ENCODE assay signal across 9 mouse cellular contexts in the genomic region with DNA sequence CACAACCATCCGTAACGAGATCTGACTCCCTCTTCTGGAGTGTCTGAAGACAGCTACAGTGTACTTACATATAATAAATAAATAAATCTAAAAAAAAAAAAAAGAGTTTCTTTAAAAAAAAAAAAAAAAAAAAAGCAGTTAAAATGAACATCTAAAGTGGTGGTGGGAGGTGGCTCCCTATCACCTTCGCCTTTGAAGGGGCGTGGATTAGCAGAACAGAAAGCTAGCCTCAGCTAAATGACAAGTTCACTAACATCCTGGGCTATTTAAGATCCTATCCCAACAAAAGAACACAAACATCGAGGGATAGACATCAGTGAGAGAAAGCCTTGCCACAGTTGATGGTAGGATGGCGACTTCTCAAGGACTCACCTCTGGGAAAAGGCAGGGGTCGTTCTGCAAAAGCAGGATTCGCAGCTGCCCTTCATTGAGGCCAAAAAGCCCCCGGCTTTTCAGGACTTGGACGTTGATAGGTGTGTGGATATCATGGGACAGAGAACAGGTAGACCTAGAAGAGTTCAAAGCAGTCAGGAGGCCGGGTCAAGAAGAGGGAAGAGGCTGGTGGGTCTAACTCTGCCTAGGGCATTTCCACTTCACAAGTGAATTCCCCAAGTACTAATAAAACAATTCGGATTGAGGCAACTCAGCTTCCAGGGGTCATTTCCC. TPM values are rescaled to one million over a fixed set of nuclear protein-coding genes. Genes with fewer than 3 reads are reported as not detected.
A peak's percentile ranks its signal among the peaks of the same experiment; 100 is the strongest.
DNase-seq lines count a peak whose midpoint lies in the region; ATAC-seq and TF ChIP-seq lines count a peak whose summit lies in the region.
"Had no signal": no experiment of that assay in that cellular context is flagged by ENCODE, and none has a peak within 500 bp of the region (broad histone marks: within the 10 kb centered on the region; RNA-seq: fewer than 3 reads in every experiment).

No protein-coding gene starts in this region.

- H3K4me2 ChIP-seq in liver, embryonic 11.5 days: peak overlapping the region; percentile 89
- H3K4me2 ChIP-seq in embryonic facial prominence, embryonic 14.5 days (ENCODE audit: low read depth, low read length): peak overlapping the region; percentile 72
- peak overlapping the region; percentile 88 for H3K4me2 ChIP-seq in intestine, postnatal 0 days (replicated peaks; ENCODE audit: low read depth)
- peak overlapping the region; percentile 79 for H3K4me2 ChIP-seq in neural tube, embryonic 14.5 days (ENCODE audit: low read depth, low read length)

- H3K27ac ChIP-seq in liver, embryonic 11.5 days (ENCODE audit: low read depth, low read length): no peak overlapping the region
- H3K27ac ChIP-seq in embryonic facial prominence, embryonic 14.5 days (replicated peaks; ENCODE audit: low read depth, low read length): peak overlapping the region; percentile 96
- H3K27ac ChIP-seq in intestine, postnatal 0 days (ENCODE audit: low read depth, low read length): no peak overlapping the region
- peak overlapping the region; percentile 95 for H3K27ac ChIP-seq in neural tube, embryonic 14.5 days (ENCODE audit: low read depth, low read length)

- no peak for TF ChIP-seq CTCF in intestine, postnatal 0 days (IDR thresholded peaks at IDR 0.05; ENCODE audit: low read depth)

- H3K27me3 ChIP-seq in liver, embryonic 11.5 days (replicated peaks; ENCODE audit: control insufficient read depth, insufficient read depth, low read length): no peaks in the 10 kb centered on the region
- H3K27me3 ChIP-seq in embryonic facial prominence, embryonic 14.5 days (replicated peaks; ENCODE audit: control insufficient read depth, insufficient read depth, low read length): no peaks in the 10 kb centered on the region
- H3K27me3 ChIP-seq in intestine, postnatal 0 days (replicated peaks; ENCODE audit: control insufficient read depth, insufficient read depth, low read length): no peaks in the 10 kb centered on the region
- no peaks in the 10 kb centered on the region for H3K27me3 ChIP-seq in neural tube, embryonic 14.5 days (ENCODE audit: control insufficient read depth, insufficient read depth, low read length)

- no peaks in the 10 kb centered on the region for H3K9me3 ChIP-seq in liver, embryonic 11.5 days (ENCODE audit: control insufficient read depth, low read length)
- no peaks in the 10 kb centered on the region for H3K9me3 ChIP-seq in embryonic facial prominence, embryonic 14.5 days (ENCODE audit: control insufficient read depth, low read length)
- no peaks in the 10 kb centered on the region for H3K9me3 ChIP-seq in intestine, postnatal 0 days (ENCODE audit: control insufficient read depth)
- H3K9me3 ChIP-seq in neural tube, embryonic 14.5 days (ENCODE audit: control insufficient read depth, low read length): no peaks in the 10 kb centered on the region

- 57% methylated on average over 12 of the region's 12 CpGs for WGBS in liver, embryonic 11.5 days
- WGBS in embryonic facial prominence, embryonic 14.5 days: 40% methylated on average over 12 of the region's 12 CpGs
- WGBS in intestine, postnatal 0 days: 40% methylated on average over 12 of the region's 12 CpGs
- 42% methylated on average over 12 of the region's 12 CpGs for WGBS in neural tube, embryonic 14.5 days

- peak overlapping the region; percentile 97 for H3K9ac ChIP-seq in liver, embryonic 11.5 days (ENCODE audit: low read depth, low read length)
- H3K9ac ChIP-seq in embryonic facial prominence, embryonic 14.5 days (ENCODE audit: low read depth, low read length): peak overlapping the region; percentile 90
- H3K9ac ChIP-seq in intestine, postnatal 0 days (ENCODE audit: low read depth, low read length): no peak overlapping the region
- H3K9ac ChIP-seq in neural tube, embryonic 14.5 days (replicated peaks; ENCODE audit: low read depth, low read length): peak overlapping the region; percentile 95; the same call in 1 of the 2 replicates

- H3K36me3 ChIP-seq in liver, embryonic 11.5 days (ENCODE audit: control insufficient read depth, insufficient read depth, low read length): peaks cover 12% of the 10 kb centered on the region
- H3K36me3 ChIP-seq in embryonic facial prominence, embryonic 14.5 days (ENCODE audit: control insufficient read depth, insufficient read depth, low read length): peaks cover 44% of the 10 kb centered on the region
- H3K36me3 ChIP-seq in intestine, postnatal 0 days (ENCODE audit: control insufficient read depth, insufficient read depth): peaks cover 21% of the 10 kb centered on the region
- H3K36me3 ChIP-seq in neural tube, embryonic 14.5 days (ENCODE audit: control insufficient read depth, insufficient read depth, low read length): 0 out of 2 replicates have a peak, but pooled peaks cover 3% of the 10 kb centered on the region

- H3K4me1 ChIP-seq in liver, embryonic 11.5 days (replicated peaks; ENCODE audit: control insufficient read depth, insufficient read depth, low read length): peaks cover 9% of the 10 kb centered on the region
- no peaks in the 10 kb centered on the region for H3K4me1 ChIP-seq in embryonic facial prominence, embryonic 14.5 days (ENCODE audit: control insufficient read depth, insufficient read depth, low read length)
- H3K4me1 ChIP-seq in intestine, postnatal 0 days (replicated peaks; ENCODE audit: control insufficient read depth, insufficient read depth, low read length): no peaks in the 10 kb centered on the region
- H3K4me1 ChIP-seq in neural tube, embryonic 14.5 days (ENCODE audit: control insufficient read depth, insufficient read depth, low read length): peaks cover 6% of the 10 kb centered on the region; the same call in 1 of the 2 replicates

- peak overlapping the region; percentile 92 for H3K4me3 ChIP-seq in liver, embryonic 11.5 days (ENCODE audit: low read depth, low read length)
- H3K4me3 ChIP-seq in embryonic facial prominence, embryonic 14.5 days (ENCODE audit: low read depth, low read length): peak overlapping the region; percentile 90
- peak overlapping the region; percentile 73 for H3K4me3 ChIP-seq in intestine, postnatal 0 days (ENCODE audit: low read depth, low read length)
- H3K4me3 ChIP-seq in neural tube, embryonic 14.5 days (ENCODE audit: low read depth, low read length): peak overlapping the region; percentile 79

- ATAC-seq in liver, embryonic 11.5 days (replicated peaks; ENCODE audit: low FRiP score): no peak
- ATAC-seq in embryonic facial prominence, embryonic 14.5 days (ENCODE audit: low read depth): no peak
- ATAC-seq in intestine, postnatal 0 days: no peak
- no peak for ATAC-seq in neural tube, embryonic 14.5 days (ENCODE audit: low read depth)

- DNase-seq in liver, embryonic 11.5 days (ENCODE audit: low spot score): no peak
- no peak for DNase-seq in liver
- no peak for DNase-seq in embryonic facial prominence, embryonic 14.5 days (ENCODE audit: low spot score)
- no peak for DNase-seq in testis, postnatal 10 days (ENCODE audit: low spot score)
- no peak for DNase-seq in frontal cortex, adult 2 months (ENCODE audit: extremely low spot score in 1 of 2, low spot score in 1 of 2)
- DNase-seq in gastrocnemius, postnatal 10 days: no peak

RNA-seq across cellular contexts. Expression of a gene that starts 1.3 kb away (rescaled TPM):
- polyA plus RNA-seq in liver, embryonic 11.5 days (2014; fragmentation: Nextera tagmentation; extraction: Ambion mirVana): 8.3 and 8.9 TPM in 2 replicates
- polyA plus RNA-seq in embryonic facial prominence, embryonic 14.5 days (2014; fragmentation: Nextera tagmentation; extraction: Ambion mirVana): 10.6 and 12.3 TPM in 2 replicates
- 1.6 TPM in 2 replicates for polyA plus RNA-seq in intestine, postnatal 0 days (2015; fragmentation: Nextera tagmentation; extraction: Ambion mirVana)
- 7.6 and 10.3 TPM in 2 replicates for polyA plus RNA-seq in neural tube, embryonic 14.5 days (2014; fragmentation: Nextera tagmentation; extraction: Ambion mirVana)
- 4.0 and 4.2 TPM in 2 replicates for polyA plus RNA-seq in frontal cortex, adult 2 months (2012; rRNA removed)
- total RNA-seq in gastrocnemius, postnatal 10 days (2021): 1 to 10 TPM; 4.3 to 6.5 TPM

RNA-seq across cellular contexts. Expression of a gene that starts 43.9 kb away (rescaled TPM):
- 3.0 TPM in 2 replicates for polyA plus RNA-seq in liver, embryonic 11.5 days (2014; fragmentation: Nextera tagmentation; extraction: Ambion mirVana)
- 6.0 and 6.2 TPM in 2 replicates for polyA plus RNA-seq in embryonic facial prominence, embryonic 14.5 days (2014; fragmentation: Nextera tagmentation; extraction: Ambion mirVana)
- 0.52 and 0.58 TPM in 2 replicates for polyA plus RNA-seq in intestine, postnatal 0 days (2015; fragmentation: Nextera tagmentation; extraction: Ambion mirVana)
- polyA plus RNA-seq in neural tube, embryonic 14.5 days (2014; fragmentation: Nextera tagmentation; extraction: Ambion mirVana): 20.5 and 21.0 TPM in 2 replicates
- 17.9 and 19.2 TPM in 2 replicates for polyA plus RNA-seq in frontal cortex, adult 2 months (2012; rRNA removed)
- total RNA-seq in gastrocnemius, postnatal 10 days (2021): 1 to 10 TPM; 1.6 to 3.0 TPM
- total RNA-seq: neutrophil, adult 5-6 weeks had no signal

RNA-seq across cellular contexts. Expression of a gene that starts 56.7 kb away (rescaled TPM):
- 28.4 and 31.3 TPM in 2 replicates for polyA plus RNA-seq in liver, embryonic 11.5 days (2014; fragmentation: Nextera tagmentation; extraction: Ambion mirVana)
- polyA plus RNA-seq in embryonic facial prominence, embryonic 14.5 days (2014; fragmentation: Nextera tagmentation; extraction: Ambion mirVana): 3.9 and 4.7 TPM in 2 replicates
- polyA plus RNA-seq in intestine, postnatal 0 days (2015; fragmentation: Nextera tagmentation; extraction: Ambion mirVana): 22.7 and 22.8 TPM in 2 replicates
- polyA plus RNA-seq in neural tube, embryonic 14.5 days (2014; fragmentation: Nextera tagmentation; extraction: Ambion mirVana): 0.68 and 0.89 TPM in 2 replicates
- 3.5 and 3.9 TPM in 2 replicates for polyA plus RNA-seq in frontal cortex, adult 2 months (2012; rRNA removed)
- total RNA-seq in gastrocnemius, postnatal 10 days (2021): 10 to 100 TPM in 1 of 2 experiments, 1 to 10 TPM in 1; 9.1 to 11.2 TPM

Comparison
In these comparisons a context has a peak if more than half of its experiments do, and no peak if none do; other contexts are left out.
1. H3K27ac ChIP-seq: peak in embryonic facial prominence, embryonic 14.5 days (single experiment) and neural tube, embryonic 14.5 days (single experiment); none in liver, embryonic 11.5 days (single experiment) and intestine, postnatal 0 days (single experiment).
2. Peak in every context shown above with its lines, with median percentiles within 50 percentile points of each other: H3K4me2 ChIP-seq and H3K4me3 ChIP-seq.